Mouse (Mus musculus): ENCODE results near the gene Acadl. TPM values are rescaled to one million over a fixed set of nuclear protein-coding genes. Genes with fewer than 3 reads are reported as not detected.

Acadl gene
- polyA plus RNA-seq, 1 experiment from 2014 or later: 83.4 TPM

Other genes with a start within 250 kb of the Acadl start
- gene Rpe, start 162.4 kb downstream of the Acadl start, polyA plus RNA-seq (2016; fragmentation: Nextera tagmentation; extraction: Ambion mirVana): 38.0 and 39.3 TPM in 2 replicates
- 4.3 and 4.5 TPM in 2 replicates for gene Kansl1l, start 45.7 kb downstream of the Acadl start, polyA plus RNA-seq (2016; fragmentation: Nextera tagmentation; extraction: Ambion mirVana)
- 2.2 and 4.4 TPM in 2 replicates for gene Myl1, start 82.1 kb upstream of the Acadl start, polyA plus RNA-seq (2016; fragmentation: Nextera tagmentation; extraction: Ambion mirVana)
- gene Lancl1, start 175.6 kb upstream of the Acadl start, polyA plus RNA-seq (2016; fragmentation: Nextera tagmentation; extraction: Ambion mirVana): 27.6 and 31.9 TPM in 2 replicates

Data from liver, embryonic 12.5 days (tissue).